Mouse (Mus musculus) hindbrain, embryonic 12.5 days (tissue): ENCODE results near the gene Mob3a. TPM values are rescaled to one million over a fixed set of nuclear protein-coding genes. Genes with fewer than 3 reads are reported as not detected.

Experiments
- ATAC-seq: fragments of 200-750 bp; cut with Nextera tagmentation; 2 replicates; pipeline ENCODE4 v1.8.0; 2017; ENCODE audit warnings: moderate TSS enrichment; ENCODE audit not compliant: low FRiP score
- H3K27ac ChIP-seq: fragments of 300-500 bp; sonication (generic); 2 replicates; pipeline ENCODE4 v1.5.1; 2016; ENCODE audit warnings: mild to moderate bottlenecking
- H3K27me3 ChIP-seq: fragments of 300-500 bp; sonication (generic); 2 replicates; pipeline ENCODE4 v1.6.1; 2016; ENCODE audit warnings: mild to moderate bottlenecking
- H3K36me3 ChIP-seq: fragments of 300-500 bp; sonication (generic); 2 replicates; pipeline ENCODE4 v1.6.1; 2016; ENCODE audit warnings: mild to moderate bottlenecking
- H3K4me1 ChIP-seq: fragments of 300-500 bp; sonication (generic); 2 replicates; pipeline ENCODE4 v1.6.1; 2016
- H3K4me2 ChIP-seq: fragments of 300-500 bp; sonication (generic); replicated peaks from 2 replicates; pipeline ENCODE4 v1.6.1; 2016; ENCODE audit warnings: mild to moderate bottlenecking
- H3K4me3 ChIP-seq: fragments of 300-500 bp; sonication (generic); 2 replicates; pipeline ENCODE4 v1.5.1; 2016; ENCODE audit warnings: mild to moderate bottlenecking
- H3K9ac ChIP-seq: fragments of 300-500 bp; sonication (generic); 2 replicates; pipeline ENCODE4 v1.6.1; 2016; ENCODE audit warnings: mild to moderate bottlenecking, moderate library complexity
- H3K9me3 ChIP-seq: fragments of 300-500 bp; sonication (generic); replicated peaks from 2 replicates; pipeline ENCODE4 v1.6.1; 2016; ENCODE audit warnings: mild to moderate bottlenecking
- WGBS: fragments of 180-500 bp; shearing (Covaris S2); methylation state at CpG from one replicate; pipeline ENCODE4 v1.1.7; 2016; 5-methylcytosine and 5-hydroxymethylcytosine counted together
- polyA plus RNA-seq: library from polyadenylated mRNA; unstranded; fragments of >200 nt; fragmentation: Nextera tagmentation; extraction: Ambion mirVana; gene quantifications from 2 replicates; pipeline ENCODE4 v1.2.1, GENCODE M21; 2016

Gene Mob3a
- polyA plus RNA-seq, 1 experiment from 2014 or later = 56.5 TPM

DNA sequence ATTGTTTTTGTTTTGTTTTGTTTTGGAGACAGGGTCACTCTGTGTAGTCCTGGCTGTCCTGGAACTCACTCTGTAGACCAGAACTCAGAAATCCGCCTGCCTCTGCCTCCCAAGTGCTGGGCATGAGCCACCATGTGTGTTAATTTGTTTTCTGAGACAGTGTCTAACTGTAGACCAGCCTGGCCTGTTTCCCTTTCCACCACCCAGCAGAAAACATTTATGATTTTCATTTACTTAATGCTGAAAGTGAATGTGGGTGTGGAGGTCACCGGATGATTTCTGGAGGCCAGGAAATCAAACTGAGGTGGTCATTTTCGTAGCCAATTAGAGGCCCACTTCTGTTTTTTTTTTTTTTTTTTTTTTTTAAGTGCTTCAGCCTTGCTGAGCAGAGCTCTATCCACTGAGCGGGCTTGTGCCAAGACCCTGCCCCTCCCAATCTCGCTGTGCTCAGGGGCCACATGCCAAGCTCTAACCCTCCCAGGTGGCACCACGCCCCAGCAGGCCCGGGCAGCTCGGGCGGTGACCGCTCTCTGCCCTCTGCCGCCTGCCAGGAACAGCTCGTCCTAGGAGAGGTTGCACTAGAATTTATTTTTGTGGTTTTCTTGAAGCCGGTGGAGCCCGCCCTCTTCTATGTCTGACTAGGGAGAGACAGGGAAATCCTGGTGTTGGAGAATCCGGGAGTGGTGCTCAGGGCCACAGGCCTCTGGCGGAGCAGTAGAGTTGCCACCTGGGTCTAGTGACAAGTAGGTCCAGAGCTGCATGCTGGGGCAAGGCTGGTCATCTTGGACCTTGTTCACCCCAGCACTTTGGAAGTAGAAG, 37.4 kb downstream of the Mob3a start:
- Histone ChIP-seq H3K9ac (no peak overlapping the region), H3K27ac (no peak overlapping the region)
- ATAC-seq = no peak

DNA sequence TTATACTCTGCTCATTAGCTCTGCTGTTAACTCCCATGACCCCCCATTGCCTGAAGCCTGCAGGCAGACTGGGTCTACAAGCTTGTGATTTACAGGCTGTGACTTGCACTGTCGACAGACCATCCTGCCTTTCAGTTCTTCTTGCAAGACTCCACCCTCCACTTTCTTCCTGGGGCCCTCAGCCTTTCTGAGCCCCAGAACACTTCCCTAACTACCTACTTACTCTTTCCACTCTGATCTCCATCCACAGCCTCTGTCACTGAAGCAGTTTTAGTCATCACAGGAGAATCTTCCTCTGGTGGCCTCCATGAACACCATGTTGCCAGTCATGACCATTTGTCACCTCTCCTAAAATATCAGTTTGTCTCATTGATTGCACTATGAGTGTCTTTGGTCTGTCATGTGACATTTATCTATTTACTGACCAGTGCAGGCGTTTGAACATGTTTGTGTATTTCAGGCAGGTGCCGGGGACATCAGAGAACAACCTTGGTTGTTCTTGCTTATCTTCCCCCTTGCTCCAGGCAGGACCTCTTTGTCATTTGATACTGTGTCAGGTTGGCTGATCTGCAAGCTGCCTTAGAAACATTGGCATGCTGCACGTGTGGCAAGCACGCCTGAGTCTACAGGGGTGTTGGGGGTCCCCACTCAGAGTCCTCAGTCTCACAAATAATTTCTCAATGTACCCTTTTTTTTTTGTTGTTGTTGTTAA, 38.1 kb downstream of the Mob3a start:
- H3K4me2 ChIP-seq = no peak overlapping the region
- 65% methylated on average over 5 of the region's 5 CpGs for WGBS

More for the DNA sequence above, 37.4 kb downstream of the Mob3a start:
- Histone ChIP-seq H3K27me3 (no peaks in the 10 kb centered on the region), H3K9me3 (no peaks in the 10 kb centered on the region), H3K4me2 (0 out of 2 replicates have a peak overlapping the region, but pooled peaks have one; percentile 13), H3K36me3 (peaks cover 42% of the 10 kb centered on the region), H3K4me1 (peaks cover 25% of the 10 kb centered on the region), H3K4me3 (no peak overlapping the region)
- 51% methylated on average over 16 of the region's 16 CpGs for WGBS

DNA sequence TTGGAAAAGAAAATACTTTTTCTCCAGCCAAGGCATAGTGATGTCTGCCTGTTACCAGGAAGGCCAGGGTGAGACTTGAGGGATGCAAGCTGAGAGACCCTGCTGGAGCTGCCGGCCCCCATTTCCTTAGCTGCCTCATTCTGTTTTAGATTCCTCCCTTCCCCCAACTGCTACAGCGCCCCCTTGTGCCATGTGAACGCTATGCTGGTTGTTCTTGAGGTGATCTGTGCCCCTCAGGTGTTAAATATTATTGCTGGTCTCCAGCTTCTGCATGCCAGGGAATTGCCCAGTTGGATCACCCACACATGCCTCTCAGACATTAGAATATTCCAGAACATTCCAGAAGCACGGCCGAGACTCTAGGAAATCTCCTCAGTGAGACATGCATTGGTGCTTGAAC, 40.6 kb downstream of the Mob3a start:
- Histone ChIP-seq H3K4me3 (no peak overlapping the region), H3K4me1 (peaks cover 31% of the 10 kb centered on the region), H3K36me3 (peaks cover 10% of the 10 kb centered on the region; the same call in 1 of the 2 replicates), H3K27ac (no peak overlapping the region), H3K27me3 (no peaks in the 10 kb centered on the region), H3K9me3 (no peaks in the 10 kb centered on the region), H3K4me2 (no peak overlapping the region), H3K9ac (no peak overlapping the region)
- 34% methylated on average over 5 of the region's 5 CpGs for whole genome bisulfite sequencing
- ATAC-seq = no peak

More for the DNA sequence above, 38.1 kb downstream of the Mob3a start:
- Histone ChIP-seq H3K27ac (0 out of 2 replicates have a peak overlapping the region, but pooled peaks have one; percentile 17), H3K36me3 (peaks cover 35% of the 10 kb centered on the region), H3K4me1 (peaks cover 25% of the 10 kb centered on the region), H3K9ac (no peak overlapping the region), H3K4me3 (no peak overlapping the region), H3K27me3 (no peaks in the 10 kb centered on the region), H3K9me3 (no peaks in the 10 kb centered on the region)
- no peak for ATAC-seq

DNA sequence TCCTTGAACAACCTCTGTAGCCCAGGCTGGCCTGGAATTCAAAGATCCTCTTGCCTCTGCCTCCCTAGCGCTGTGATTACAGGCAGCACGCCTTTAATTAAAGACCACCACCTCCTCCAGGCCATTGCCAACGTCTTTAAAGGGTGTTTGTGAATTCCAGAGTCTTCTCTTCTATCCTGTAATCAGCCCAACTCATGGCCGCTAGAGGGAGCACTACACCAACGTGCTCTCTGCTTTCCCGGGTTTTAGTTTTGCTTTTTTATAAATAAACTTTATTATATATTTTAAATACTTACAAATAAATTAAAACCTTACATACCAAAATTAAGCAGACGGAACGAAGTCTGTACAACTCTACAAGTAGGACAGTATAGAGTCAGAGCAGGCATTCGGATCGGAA, 42.6 kb downstream of the Mob3a start:
- Histone ChIP-seq H3K27ac (0 out of 2 replicates have a peak overlapping the region, but pooled peaks have one; percentile 36), H3K27me3 (no peaks in the 10 kb centered on the region), H3K4me2 (peak overlapping the region; percentile 32), H3K9me3 (no peaks in the 10 kb centered on the region), H3K36me3 (no peaks in the 10 kb centered on the region), H3K9ac (no peak overlapping the region), H3K4me3 (no peak overlapping the region), H3K4me1 (peaks cover 31% of the 10 kb centered on the region)
- WGBS = 17% methylated on average over 10 of the region's 10 CpGs
- ATAC-seq = no peak

DNA sequence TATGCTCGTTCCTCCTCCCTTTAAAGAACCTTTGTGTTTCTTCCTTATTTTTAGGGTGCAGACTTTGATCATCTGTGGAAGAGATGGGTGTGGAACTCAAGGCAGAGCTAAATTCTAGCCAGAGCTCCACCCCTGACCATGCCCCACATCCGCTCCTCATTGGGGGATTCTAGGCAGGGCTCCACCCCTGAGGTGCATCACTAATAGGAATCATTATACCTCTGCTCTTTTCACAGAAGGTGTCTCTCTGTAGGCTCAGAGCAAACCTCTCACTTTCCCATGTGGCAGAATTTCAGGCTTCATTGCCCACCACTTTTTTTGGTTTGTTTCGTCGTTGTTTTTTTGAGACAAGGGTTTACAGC, 43.0 kb downstream of the Mob3a start:
- H3K9ac ChIP-seq = no peak overlapping the region
- no peak for ATAC-seq
- no peak overlapping the region for H3K4me2 ChIP-seq
- no peaks in the 10 kb centered on the region for H3K27me3 ChIP-seq
- no peaks in the 10 kb centered on the region for H3K36me3 ChIP-seq
- 64% methylated on average over 4 of the region's 4 CpGs for WGBS
- no peaks in the 10 kb centered on the region for H3K9me3 ChIP-seq
- H3K4me3 ChIP-seq = no peak overlapping the region
- peaks cover 31% of the 10 kb centered on the region for H3K4me1 ChIP-seq
- H3K27ac ChIP-seq = 0 out of 2 replicates have a peak overlapping the region, but pooled peaks have one; percentile 36

DNA sequence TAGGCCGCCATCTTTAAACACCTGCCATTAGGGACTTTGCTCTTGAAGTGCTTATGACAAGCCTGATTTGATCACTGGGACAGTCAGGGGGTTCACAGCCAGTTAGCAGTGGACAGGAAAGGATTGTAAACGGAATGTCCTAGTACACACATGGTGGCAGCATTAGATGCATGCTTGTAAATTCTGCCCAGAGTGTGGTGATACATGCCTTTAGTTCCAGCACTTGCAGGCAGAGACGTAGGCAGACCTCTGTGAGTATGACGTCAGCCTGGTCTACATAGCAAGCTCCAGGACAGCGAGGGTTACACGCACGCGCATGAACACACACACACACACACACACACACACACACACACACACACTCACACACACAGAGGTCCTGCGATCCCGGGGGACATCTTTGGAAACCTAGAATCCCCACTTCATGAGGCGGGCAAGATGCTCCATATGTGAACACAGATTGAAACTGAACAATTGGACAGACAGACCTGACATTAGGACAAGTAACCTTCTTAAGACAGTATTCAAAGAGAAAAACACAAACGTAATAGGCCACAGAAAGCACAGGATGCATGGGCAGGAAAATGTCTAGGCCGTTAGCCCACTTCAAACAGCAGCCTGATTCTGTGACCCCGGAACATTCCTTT, 43.5 kb downstream of the Mob3a start:
- Histone ChIP-seq H3K9me3 (no peaks in the 10 kb centered on the region), H3K4me1 (peaks cover 26% of the 10 kb centered on the region), H3K27me3 (no peaks in the 10 kb centered on the region), H3K36me3 (no peaks in the 10 kb centered on the region), H3K4me3 (no peak overlapping the region), H3K27ac (no peak overlapping the region), H3K9ac (no peak overlapping the region), H3K4me2 (no peak overlapping the region)
- no peak for ATAC-seq
- WGBS = 86% methylated on average over 14 of the region's 14 CpGs

DNA sequence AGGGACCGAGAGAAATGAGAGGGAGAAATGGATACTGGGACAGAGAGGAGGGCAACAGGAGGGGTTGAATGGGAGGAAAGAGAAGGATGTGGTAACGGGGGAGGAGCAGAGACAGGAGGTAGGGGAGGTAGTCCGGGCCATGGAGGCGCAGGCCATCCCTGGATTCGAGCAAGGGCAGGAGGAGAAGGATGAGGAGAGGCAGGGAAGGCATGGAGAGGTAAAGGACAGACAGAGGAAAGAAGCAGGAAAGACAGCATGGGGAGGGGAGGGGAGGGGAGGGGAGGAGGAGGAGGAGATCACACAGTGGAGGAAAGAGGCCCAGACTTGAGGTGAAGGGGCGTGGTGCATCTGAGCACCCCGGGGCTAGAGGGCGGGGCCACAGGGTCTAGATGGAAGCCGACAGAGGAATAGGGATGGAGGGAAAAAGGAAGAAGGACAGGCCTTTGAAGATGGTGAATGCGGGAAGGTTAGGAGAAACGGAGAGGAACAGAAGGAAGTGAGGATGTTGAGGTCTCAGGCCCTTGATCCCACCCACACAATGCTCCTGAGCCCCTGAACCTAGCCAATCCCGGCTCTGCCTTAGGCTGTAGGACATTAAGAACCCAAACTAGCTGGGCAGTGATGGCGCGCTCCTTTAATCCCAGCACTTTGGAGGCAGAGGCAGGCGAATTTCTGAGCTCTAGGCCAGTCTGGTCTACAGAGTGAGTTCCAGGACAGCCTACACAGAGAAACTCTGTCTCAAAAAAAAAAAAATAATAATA, 44.7 kb downstream of the Mob3a start, which contains the start of gene Btbd2:
TSS of gene Btbd2 (minus strand) at position 209 of the 761 bp plus-strand sequence.
- peak within 1 kb of the TSS; percentile 97 for H3K4me2 ChIP-seq

DNA sequence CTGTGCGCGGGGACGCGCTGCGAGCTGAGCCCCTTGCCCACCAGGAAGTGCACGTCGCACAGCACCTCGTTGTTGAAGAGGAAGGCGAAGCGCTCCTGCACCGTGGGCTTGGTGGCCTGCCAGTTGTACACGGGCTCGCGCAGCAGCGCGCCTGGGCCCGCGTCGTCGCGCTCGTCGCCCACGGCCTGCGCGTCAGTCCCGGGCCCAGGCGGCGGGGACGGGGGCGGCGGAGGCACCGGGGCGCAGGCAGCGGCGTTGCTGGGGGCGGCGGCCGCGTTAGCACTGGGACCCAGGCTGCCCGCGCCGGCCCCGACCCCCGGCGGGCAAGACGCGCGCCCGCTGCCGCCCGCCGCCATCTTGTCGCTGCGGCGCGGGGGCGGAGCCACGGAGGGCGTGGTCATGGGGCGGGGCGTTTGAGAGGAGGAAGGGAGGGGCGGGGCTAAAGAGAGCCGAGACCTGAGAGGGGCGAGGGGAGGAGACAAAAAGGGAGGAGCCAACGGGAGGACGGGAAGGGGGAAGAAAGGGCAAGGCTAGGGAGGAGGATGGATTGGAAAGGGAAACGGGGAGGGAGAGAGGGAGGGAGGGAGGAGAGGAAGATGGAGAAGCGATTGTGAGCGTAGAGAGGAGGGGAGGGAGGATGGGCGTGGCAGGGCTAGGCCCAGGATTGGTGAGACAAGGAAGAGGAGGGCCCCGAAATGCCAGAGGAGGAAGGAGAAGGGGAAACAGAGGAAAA, 45.5 kb downstream of the Mob3a start:
- Histone ChIP-seq H3K36me3 (peaks cover 6% of the 10 kb centered on the region; the same call in 1 of the 2 replicates), H3K9me3 (no peaks in the 10 kb centered on the region), H3K4me3 (peak overlapping the region; percentile 86), H3K4me1 (peaks cover 30% of the 10 kb centered on the region), H3K27me3 (no peaks in the 10 kb centered on the region), H3K9ac (peak overlapping the region; percentile 98), H3K4me2 (peak overlapping the region; percentile 97), H3K27ac (peak overlapping the region; percentile 89)
- WGBS = under 1% methylated on average over 70 of the region's 72 CpGs
- peak; percentile 88 for ATAC-seq

More for the DNA sequence above, 44.7 kb downstream of the Mob3a start, which contains the start of gene Btbd2:
- WGBS = 22% methylated on average over 15 of the region's 15 CpGs
- peak; percentile 46 for ATAC-seq
- Histone ChIP-seq H3K27me3 (no peaks in the 10 kb centered on the region), H3K4me3 (peak within 1 kb of the TSS; percentile 86), H3K4me1 (peaks cover 30% of the 10 kb centered on the region), H3K9me3 (no peaks in the 10 kb centered on the region), H3K36me3 (peaks cover 4% of the 10 kb centered on the region; the same call in 1 of the 2 replicates), H3K9ac (peak within 1 kb of the TSS; percentile 98), H3K27ac (peak within 1 kb of the TSS; percentile 89)

DNA sequence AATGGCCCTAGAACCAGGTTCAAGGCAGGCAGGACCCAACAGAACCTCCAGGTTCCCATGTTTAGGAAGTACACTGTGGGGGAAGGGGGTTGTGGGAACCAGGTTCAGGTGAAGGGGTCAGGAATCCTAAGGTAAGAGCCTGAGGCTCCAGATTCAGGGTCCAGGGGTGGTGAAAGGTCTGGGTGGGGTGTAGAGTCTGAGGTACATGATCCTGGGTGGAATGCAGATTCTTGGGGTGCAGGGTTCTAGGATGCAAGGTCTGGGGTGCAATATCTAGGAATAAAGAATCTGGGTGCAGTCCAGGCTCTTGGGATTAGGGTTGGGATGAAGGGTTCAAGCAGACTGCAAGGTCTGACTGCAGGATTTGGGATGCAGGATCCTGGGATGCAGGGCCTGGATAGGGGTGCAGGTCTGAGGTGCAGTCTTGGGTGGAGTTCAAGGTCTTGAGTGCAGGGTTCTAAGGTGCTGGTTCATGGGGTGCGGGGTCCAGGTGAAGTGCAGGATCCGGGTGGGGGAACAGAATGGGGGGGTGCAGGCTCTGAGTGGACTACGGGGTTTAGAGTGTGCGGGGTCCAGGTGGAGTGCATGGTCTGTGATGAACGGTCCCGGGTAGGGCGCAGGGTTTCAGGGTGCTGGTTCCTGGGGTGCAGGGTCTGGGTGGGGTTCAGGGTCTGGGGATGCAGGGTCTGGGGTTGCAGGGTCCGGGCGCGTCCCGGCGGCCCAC, 46.2 kb downstream of the Mob3a start:
- peak; percentile 51 for ATAC-seq
- Histone ChIP-seq H3K4me3 (peak overlapping the region; percentile 86), H3K4me2 (peak overlapping the region; percentile 97), H3K9ac (peak overlapping the region; percentile 98), H3K27me3 (no peaks in the 10 kb centered on the region), H3K9me3 (no peaks in the 10 kb centered on the region), H3K4me1 (peaks cover 30% of the 10 kb centered on the region), H3K36me3 (peaks cover 8% of the 10 kb centered on the region), H3K27ac (peak overlapping the region; percentile 87)
- WGBS = 4% methylated on average over 11 of the region's 12 CpGs

DNA sequence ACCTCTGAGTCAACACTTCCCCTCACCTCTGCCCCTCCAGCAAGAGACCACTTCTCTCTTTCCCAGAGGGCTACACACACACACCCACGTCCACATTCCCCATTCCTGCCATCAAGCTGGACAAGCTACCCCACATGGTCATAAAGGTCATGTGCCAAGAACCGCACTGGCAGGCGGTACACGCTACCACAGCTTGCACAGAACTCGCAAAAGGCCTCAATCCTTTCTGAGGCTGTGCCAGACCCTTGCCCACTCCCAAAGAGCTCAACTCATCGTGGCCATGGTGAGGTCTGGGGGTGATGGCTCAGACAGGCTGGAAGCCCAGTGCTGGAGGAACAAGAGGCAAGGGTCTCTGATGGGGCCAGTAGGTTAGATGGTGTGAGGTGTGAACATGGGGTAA, 46.9 kb downstream of the Mob3a start:
- H3K9me3 ChIP-seq = no peaks in the 10 kb centered on the region
- ATAC-seq = no peak
- no peak overlapping the region; the same call in 1 of the 2 replicates for H3K27ac ChIP-seq
- 86% methylated on average over 6 of the region's 6 CpGs for WGBS
- peak overlapping the region; percentile 97 for H3K4me2 ChIP-seq
- H3K4me3 ChIP-seq = peak overlapping the region; percentile 86
- H3K9ac ChIP-seq = peak overlapping the region; percentile 98
- peaks cover 30% of the 10 kb centered on the region for H3K4me1 ChIP-seq
- peaks cover 11% of the 10 kb centered on the region for H3K36me3 ChIP-seq
- H3K27me3 ChIP-seq = no peaks in the 10 kb centered on the region
